ENCODE assay signal across 8 mouse cellular contexts in genomic region chr14:31335765-31336164, GRCm38 (mm10). TPM values are rescaled to one million over a fixed set of nuclear protein-coding genes. Genes with fewer than 3 reads are reported as not detected.
A peak's percentile ranks its signal among the peaks of the same experiment; 100 is the strongest.
DNase-seq lines count a peak whose midpoint lies in the region; ATAC-seq lines count a peak whose summit lies in the region.

No protein-coding gene starts in this region.

- ATAC-seq in heart, embryonic 15.5 days (replicated peaks; ENCODE audit: insufficient number of reproducible peaks, insufficient read depth, low FRiP score, low read depth), result no peak
- ATAC-seq in midbrain, embryonic 11.5 days (ENCODE audit: low FRiP score), result no peak

- H3K9me3 ChIP-seq in heart, embryonic 15.5 days (replicated peaks), result no peaks in the 10 kb centered on the region
- H3K9me3 ChIP-seq in hindbrain, embryonic 10.5 days, result no peaks in the 10 kb centered on the region
- H3K9me3 ChIP-seq in midbrain, embryonic 11.5 days (ENCODE audit: control insufficient read depth, low read length), result no peaks in the 10 kb centered on the region

- peaks cover 14% of the 10 kb centered on the region for H3K4me1 ChIP-seq in heart, embryonic 15.5 days (replicated peaks)
- H3K4me1 ChIP-seq in hindbrain, embryonic 10.5 days (replicated peaks), result peaks cover 18% of the 10 kb centered on the region
- H3K4me1 ChIP-seq in midbrain, embryonic 11.5 days (ENCODE audit: control insufficient read depth, insufficient read depth, low read length), result peaks cover 7% of the 10 kb centered on the region; the same call in 1 of the 2 replicates

- intact Hi-C loops in heart, postnatal 25 days (cut with DNase I), result loop anchor here (5.0 kb wide), 1 partner anchor 83 kb away; the partner anchor contains the start of genes Bap1 and Phf7

- no peak for DNase-seq in heart, postnatal 25 days (ENCODE audit: low spot score)
- peak; percentile 56 for DNase-seq in brain, adult 2 months (ENCODE audit: low read depth, low spot score)
- no peak for DNase-seq in hindbrain, embryonic 10.5 days (ENCODE audit: low spot score)
- DNase-seq in midbrain, embryonic 11.5 days (ENCODE audit: low spot score, missing footprints), result no peak
- DNase-seq in urinary bladder, adult 18-20 months (ENCODE audit: low spot score in 2 of 2), result no peak
- DNase-seq in adrenal gland, postnatal 4 days (ENCODE audit: low spot score in 2 of 2), result no peak
- no peak for DNase-seq in kidney, postnatal 14 days

- 45% methylated on average over 3 of the region's 3 CpGs for WGBS in heart, embryonic 15.5 days
- WGBS in hindbrain, embryonic 10.5 days, result 62% methylated on average over 3 of the region's 3 CpGs
- 57% methylated on average over 3 of the region's 3 CpGs for WGBS in midbrain, embryonic 11.5 days

- H3K27ac ChIP-seq in heart, embryonic 15.5 days, result peak overlapping the region; percentile 64
- peak overlapping the region; percentile 95 for H3K27ac ChIP-seq in hindbrain, embryonic 10.5 days
- H3K27ac ChIP-seq in midbrain, embryonic 11.5 days (ENCODE audit: low read depth, low read length), result no peak overlapping the region

- peaks cover 4% of the 10 kb centered on the region for H3K36me3 ChIP-seq in heart, embryonic 15.5 days
- H3K36me3 ChIP-seq in hindbrain, embryonic 10.5 days, result peaks cover 6% of the 10 kb centered on the region
- H3K36me3 ChIP-seq in midbrain, embryonic 11.5 days (ENCODE audit: control insufficient read depth, insufficient read depth, low read length), result no peaks in the 10 kb centered on the region

- peak overlapping the region; percentile 73 for H3K4me2 ChIP-seq in heart, embryonic 15.5 days
- peak overlapping the region; percentile 52 for H3K4me2 ChIP-seq in midbrain, embryonic 11.5 days

- H3K9ac ChIP-seq in heart, embryonic 15.5 days, result 0 out of 2 replicates have a peak overlapping the region, but pooled peaks have one; percentile 36
- H3K9ac ChIP-seq in midbrain, embryonic 11.5 days (ENCODE audit: low read length), result peak overlapping the region; percentile 49; the same call in 1 of the 2 replicates

- peak overlapping the region; percentile 81 for H3K4me3 ChIP-seq in heart, embryonic 15.5 days
- peak overlapping the region; percentile 93 for H3K4me3 ChIP-seq in hindbrain, embryonic 10.5 days
- H3K4me3 ChIP-seq in midbrain, embryonic 11.5 days (ENCODE audit: low read depth, low read length), result peak overlapping the region; percentile 78

- H3K27me3 ChIP-seq in heart, embryonic 15.5 days, result peaks cover 4% of the 10 kb centered on the region; the same call in 1 of the 2 replicates
- H3K27me3 ChIP-seq in hindbrain, embryonic 10.5 days (ENCODE audit: insufficient read depth, poor library complexity, severe bottlenecking), result no peaks in the 10 kb centered on the region
- H3K27me3 ChIP-seq in midbrain, embryonic 11.5 days (ENCODE audit: control insufficient read depth, insufficient read depth, low read length), result no peaks in the 10 kb centered on the region

RNA-seq across cellular contexts. Expression of gene Capn7, which starts 0.7 kb away (rescaled TPM):
- polyA plus RNA-seq in heart, embryonic 15.5 days (2015; fragmentation: Nextera tagmentation; extraction: Ambion mirVana), result 35.0 and 41.0 TPM in 2 replicates
- 10 to 100 TPM; 31.0 to 32.0 TPM for total RNA-seq in heart, postnatal 25 days (2021)
- 28.5 and 29.4 TPM in 2 replicates for polyA plus RNA-seq in hindbrain, embryonic 10.5 days (2016; fragmentation: Nextera tagmentation; extraction: Ambion mirVana)
- 45.5 and 48.6 TPM in 2 replicates for polyA plus RNA-seq in midbrain, embryonic 11.5 days (2014; fragmentation: Nextera tagmentation; extraction: Ambion mirVana)
- 10 to 100 TPM; 47.0 to 53.0 TPM for total RNA-seq in adrenal gland, postnatal 4 days (2021)

RNA-seq across cellular contexts. Expression of gene Dnah1, which starts 12.1 kb away (rescaled TPM):
- 0.63 and 1.3 TPM in 2 replicates for polyA plus RNA-seq in heart, embryonic 15.5 days (2015; fragmentation: Nextera tagmentation; extraction: Ambion mirVana)
- under 1 TPM; 0.03 to 0.11 TPM for total RNA-seq in heart, postnatal 25 days (2021)
- polyA plus RNA-seq in hindbrain, embryonic 10.5 days (2016; fragmentation: Nextera tagmentation; extraction: Ambion mirVana), result 6.2 and 7.1 TPM in 2 replicates
- 8.7 TPM in 2 replicates for polyA plus RNA-seq in midbrain, embryonic 11.5 days (2014; fragmentation: Nextera tagmentation; extraction: Ambion mirVana)
- 1 to 10 TPM; 2.4 to 3.2 TPM for total RNA-seq in adrenal gland, postnatal 4 days (2021)
